Comparison of ENCODE assay signal across 31 mouse cellular contexts in the genomic region with DNA sequence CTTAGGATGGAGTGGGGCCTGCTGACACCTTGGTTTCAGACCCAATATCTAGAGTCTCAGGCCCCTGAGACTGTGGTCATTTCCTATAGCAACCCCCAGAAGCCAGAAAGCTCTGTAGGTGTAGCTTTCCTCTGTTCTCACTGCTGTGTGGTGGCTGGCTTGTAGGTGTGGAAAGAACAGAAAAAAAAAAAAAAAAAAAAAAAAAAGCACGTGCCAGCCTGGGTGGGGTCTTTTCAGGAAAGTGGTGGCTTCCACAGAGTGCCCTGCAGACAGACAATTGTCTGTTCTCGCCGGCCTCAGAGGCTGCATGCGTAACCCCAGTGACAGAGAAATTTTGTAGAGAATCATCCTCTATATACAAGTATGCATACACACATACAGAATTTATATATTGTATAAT.
"Had no signal": no experiment of that assay in that cellular context is flagged by ENCODE, and none has a peak within 500 bp of the region (broad histone marks: within the 10 kb centered on the region; RNA-seq: fewer than 3 reads in every experiment).

No protein-coding gene starts in this region.

- H3K4me2 ChIP-seq: heart, embryonic 11.5 days; heart, embryonic 12.5 days; heart, embryonic 13.5 days; heart, embryonic 15.5 days; hindbrain, embryonic 12.5 days; hindbrain, embryonic 13.5 days; hindbrain, embryonic 14.5 days; hindbrain, embryonic 15.5 days; intestine, embryonic 15.5 days; kidney, embryonic 15.5 days had no signal

- H3K9ac ChIP-seq: heart, embryonic 12.5 days; heart, embryonic 13.5 days; heart, embryonic 15.5 days; hindbrain, embryonic 12.5 days; hindbrain, embryonic 13.5 days; hindbrain, embryonic 14.5 days; hindbrain, embryonic 15.5 days; intestine, embryonic 15.5 days; kidney, embryonic 15.5 days had no signal

- H3K27ac ChIP-seq: heart, embryonic 10.5 days; heart, embryonic 13.5 days; heart, embryonic 15.5 days; hindbrain, embryonic 10.5 days; hindbrain, embryonic 12.5 days; hindbrain, embryonic 13.5 days; hindbrain, embryonic 14.5 days; hindbrain, embryonic 15.5 days; hindbrain, postnatal 0 days; intestine, embryonic 15.5 days; kidney, embryonic 15.5 days; kidney, postnatal 0 days; layer of hippocampus, adult 2 months; left cerebral cortex, adult 2 months had no signal

- H3K4me1 ChIP-seq: heart, embryonic 12.5 days; heart, embryonic 13.5 days; heart, embryonic 15.5 days; hindbrain, embryonic 15.5 days; intestine, embryonic 15.5 days; kidney, embryonic 15.5 days had no signal

- DNase-seq: heart, postnatal 10 days; heart, postnatal 14 days; heart, postnatal 36 days; heart, postnatal 4 days; kidney, adult 11 months; kidney, adult 18-20 months; kidney, adult 2 months; kidney, adult 8-10 months; kidney, adult 9 months; kidney, postnatal 10 days; kidney, postnatal 14 days; kidney, postnatal 25 days; kidney, postnatal 36 days; kidney, postnatal 4 days; layer of hippocampus, postnatal 36 days had no signal

- H3K4me3 ChIP-seq: heart, embryonic 10.5 days; heart, embryonic 12.5 days; heart, embryonic 13.5 days; heart, embryonic 15.5 days; hindbrain, embryonic 10.5 days; hindbrain, embryonic 12.5 days; hindbrain, embryonic 13.5 days; hindbrain, embryonic 15.5 days; intestine, embryonic 15.5 days; kidney, embryonic 15.5 days; layer of hippocampus, adult 2 months; left cerebral cortex, adult 2 months had no signal

- H3K27me3 ChIP-seq: heart, embryonic 15.5 days; hindbrain, embryonic 12.5 days; hindbrain, embryonic 13.5 days; hindbrain, embryonic 15.5 days; intestine, embryonic 15.5 days; kidney, embryonic 15.5 days had no signal

- H3K9me3 ChIP-seq: heart, embryonic 10.5 days; heart, embryonic 12.5 days; heart, embryonic 13.5 days; heart, embryonic 15.5 days; hindbrain, embryonic 10.5 days; hindbrain, embryonic 12.5 days; hindbrain, embryonic 13.5 days; hindbrain, embryonic 15.5 days; intestine, embryonic 15.5 days; kidney, embryonic 15.5 days had no signal

- H3K36me3 ChIP-seq: heart, embryonic 10.5 days; heart, embryonic 12.5 days; heart, embryonic 13.5 days; heart, embryonic 15.5 days; hindbrain, embryonic 10.5 days; hindbrain, embryonic 12.5 days; hindbrain, embryonic 13.5 days; hindbrain, embryonic 15.5 days; intestine, embryonic 15.5 days; kidney, embryonic 15.5 days had no signal
